Mouse (Mus musculus) liver, embryonic 16.5 days (tissue): ENCODE data around the gene Kif6. TPM values are rescaled to one million over a fixed set of nuclear protein-coding genes. Genes with fewer than 3 reads are reported as not detected.

Source experiments
- ATAC-seq: fragments of 200-750 bp; cut with Nextera tagmentation; 2 replicates; pipeline ENCODE4 v1.8.0; 2017; ENCODE audit warnings: low read depth, mild to moderate bottlenecking, moderate number of reproducible peaks, moderate library complexity
- H3K27ac ChIP-seq: fragments of 300-500 bp; sonication (generic); 2 replicates; pipeline ENCODE4 v1.5.1; 2014; ENCODE audit warnings: mild to moderate bottlenecking, low read length
- H3K27me3 ChIP-seq: fragments of 300-500 bp; sonication (generic); 2 replicates; pipeline ENCODE4 v1.6.1; 2014; ENCODE audit warnings: low read depth, low read length, mixed read lengths; ENCODE audit not compliant: control insufficient read depth, insufficient read depth
- H3K36me3 ChIP-seq: fragments of 300-500 bp; sonication (generic); 2 replicates; pipeline ENCODE4 v1.6.1; 2014; ENCODE audit warnings: mild to moderate bottlenecking; ENCODE audit not compliant: control insufficient read depth, insufficient read depth
- H3K4me1 ChIP-seq: fragments of 300-500 bp; sonication (generic); 2 replicates; pipeline ENCODE4 v1.6.1; 2014; ENCODE audit warnings: low read depth, low read length, mixed read lengths; ENCODE audit not compliant: control insufficient read depth
- H3K4me2 ChIP-seq: fragments of 300-500 bp; sonication (generic); 2 replicates; pipeline ENCODE4 v1.6.1; 2014; ENCODE audit warnings: low read depth, low read length, mixed read lengths
- H3K4me3 ChIP-seq: fragments of 300-500 bp; sonication (generic); 2 replicates; pipeline ENCODE4 v1.5.1; 2014; ENCODE audit warnings: low read depth, mild to moderate bottlenecking, low read length
- H3K9ac ChIP-seq: fragments of 300-500 bp; sonication (generic); 2 replicates; pipeline ENCODE4 v1.6.1; 2014; ENCODE audit warnings: low read depth, low read length
- H3K9me3 ChIP-seq: fragments of 300-500 bp; sonication (generic); replicated peaks from 2 replicates; pipeline ENCODE4 v1.6.1; 2016; ENCODE audit warnings: low read length; ENCODE audit not compliant: control insufficient read depth
- WGBS: fragments of 180-500 bp; shearing (Covaris S2); extraction: QIAGEN DNeasy Blood & Tissue Kit; methylation state at CpG from one replicate; pipeline ENCODE4 v1.1.7; 2014; ENCODE audit not compliant: insufficient replicate concordance; 5-methylcytosine and 5-hydroxymethylcytosine counted together
- polyA plus RNA-seq: library from polyadenylated mRNA; unstranded; fragments of >200 nt; fragmentation: Nextera tagmentation; extraction: Ambion mirVana; gene quantifications from 2 replicates; pipeline ENCODE4 v1.2.1, GENCODE M21; 2015

The Kif6 gene
- polyA plus RNA-seq, 1 experiment from 2014 or later: 0.11 TPM

- H3K36me3 ChIP-seq: no peaks in the 10 kb centered on the region
- no peak overlapping the region for H3K4me3 ChIP-seq
- H3K27me3 ChIP-seq: no peaks in the 10 kb centered on the region
- H3K4me1 ChIP-seq: no peaks in the 10 kb centered on the region
- 31% methylated on average over 6 of the region's 6 CpGs for WGBS
- no peak overlapping the region for H3K27ac ChIP-seq
- H3K9me3 ChIP-seq: no peaks in the 10 kb centered on the region
- H3K9ac ChIP-seq: no peak overlapping the region
- no peak for ATAC-seq
- H3K4me2 ChIP-seq: no peak overlapping the region
Observed at GRCm38 (mm10) chr17:49824142-49824840, 209.4 kb downstream of the Kif6 start.

- no peak overlapping the region for H3K9ac ChIP-seq
- WGBS: 55% methylated on average over 7 of the region's 7 CpGs
- no peaks in the 10 kb centered on the region for H3K4me1 ChIP-seq
- no peak overlapping the region for H3K4me2 ChIP-seq
- H3K27me3 ChIP-seq: no peaks in the 10 kb centered on the region
- ATAC-seq: no peak
- no peaks in the 10 kb centered on the region for H3K9me3 ChIP-seq
- H3K36me3 ChIP-seq: no peaks in the 10 kb centered on the region
- no peak overlapping the region for H3K27ac ChIP-seq
- no peak overlapping the region for H3K4me3 ChIP-seq
Observed at GRCm38 (mm10) chr17:49824841-49825450, 210.0 kb downstream of the Kif6 start.

GRCm38 (mm10) chr17:49825831-49826230 is 210.9 kb downstream of the Kif6 start:
- H3K27ac ChIP-seq: no peak overlapping the region
- no peak overlapping the region for H3K4me3 ChIP-seq
- H3K36me3 ChIP-seq: no peaks in the 10 kb centered on the region
- H3K9me3 ChIP-seq: no peaks in the 10 kb centered on the region
- WGBS: 66% methylated on average over 5 of the region's 5 CpGs
- H3K27me3 ChIP-seq: no peaks in the 10 kb centered on the region
- ATAC-seq: no peak
- no peaks in the 10 kb centered on the region for H3K4me1 ChIP-seq
- no peak overlapping the region for H3K4me2 ChIP-seq
- H3K9ac ChIP-seq: no peak overlapping the region

- no peaks in the 10 kb centered on the region for H3K27me3 ChIP-seq
- H3K36me3 ChIP-seq: no peaks in the 10 kb centered on the region
- no peaks in the 10 kb centered on the region for H3K9me3 ChIP-seq
- ATAC-seq: no peak
- no peak overlapping the region for H3K4me2 ChIP-seq
- H3K4me1 ChIP-seq: no peaks in the 10 kb centered on the region
- 31% methylated on average over 3 of the region's 3 CpGs for WGBS
- H3K27ac ChIP-seq: no peak overlapping the region
- no peak overlapping the region for H3K4me3 ChIP-seq
- no peak overlapping the region for H3K9ac ChIP-seq
Observed at GRCm38 (mm10) chr17:49831745-49832144, 216.8 kb downstream of the Kif6 start.

GRCm38 (mm10) chr17:49834044-49834545 is 219.2 kb downstream of the Kif6 start:
- H3K9ac ChIP-seq: no peak overlapping the region
- H3K4me3 ChIP-seq: no peak overlapping the region
- H3K4me1 ChIP-seq: no peaks in the 10 kb centered on the region
- no peak overlapping the region for H3K27ac ChIP-seq
- H3K27me3 ChIP-seq: no peaks in the 10 kb centered on the region
- H3K9me3 ChIP-seq: no peaks in the 10 kb centered on the region
- no peak for ATAC-seq
- WGBS: 66% methylated on average over 5 of the region's 5 CpGs
- no peaks in the 10 kb centered on the region for H3K36me3 ChIP-seq
- no peak overlapping the region for H3K4me2 ChIP-seq

- WGBS: 34% methylated on average over 5 of the region's 5 CpGs
- no peak overlapping the region for H3K4me3 ChIP-seq
- H3K27ac ChIP-seq: no peak overlapping the region
- no peak overlapping the region for H3K9ac ChIP-seq
- no peak for ATAC-seq
- no peaks in the 10 kb centered on the region for H3K9me3 ChIP-seq
- no peaks in the 10 kb centered on the region for H3K4me1 ChIP-seq
- H3K4me2 ChIP-seq: no peak overlapping the region
- H3K27me3 ChIP-seq: no peaks in the 10 kb centered on the region
- no peaks in the 10 kb centered on the region for H3K36me3 ChIP-seq
Observed at GRCm38 (mm10) chr17:49837417-49837816, 222.5 kb downstream of the Kif6 start.

- Histone ChIP-seq H3K27ac (no peak overlapping the region), H3K9me3 (no peaks in the 10 kb centered on the region), H3K27me3 (no peaks in the 10 kb centered on the region), H3K4me2 (no peak overlapping the region), H3K4me1 (no peaks in the 10 kb centered on the region), H3K9ac (no peak overlapping the region), H3K36me3 (no peaks in the 10 kb centered on the region), H3K4me3 (no peak overlapping the region)
- no peak for ATAC-seq
- WGBS: 65% methylated on average over 3 of the region's 3 CpGs
Observed at GRCm38 (mm10) chr17:49839243-49839642, 224.3 kb downstream of the Kif6 start.

GRCm38 (mm10) chr17:49851210-49851609 is 236.3 kb downstream of the Kif6 start:
- Histone ChIP-seq H3K27ac (no peak overlapping the region), H3K4me1 (no peaks in the 10 kb centered on the region), H3K4me2 (no peak overlapping the region), H3K9ac (no peak overlapping the region), H3K36me3 (no peaks in the 10 kb centered on the region), H3K27me3 (no peaks in the 10 kb centered on the region), H3K9me3 (no peaks in the 10 kb centered on the region), H3K4me3 (no peak overlapping the region)
- ATAC-seq: no peak
- WGBS: 27% methylated on average over 3 of the region's 3 CpGs

GRCm38 (mm10) chr17:49852183-49852582 is 237.2 kb downstream of the Kif6 start:
- ATAC-seq: no peak
- H3K27me3 ChIP-seq: no peaks in the 10 kb centered on the region
- no peak overlapping the region for H3K9ac ChIP-seq
- no peaks in the 10 kb centered on the region for H3K36me3 ChIP-seq
- H3K27ac ChIP-seq: no peak overlapping the region
- H3K9me3 ChIP-seq: no peaks in the 10 kb centered on the region
- H3K4me1 ChIP-seq: no peaks in the 10 kb centered on the region
- no peak overlapping the region for H3K4me2 ChIP-seq
- 57% methylated on average over 3 of the region's 3 CpGs for WGBS
- no peak overlapping the region for H3K4me3 ChIP-seq
